Mouse (Mus musculus): ENCODE results near the gene 4930558K02Rik. TPM values are rescaled to one million over a fixed set of nuclear protein-coding genes. Genes with fewer than 3 reads are reported as not detected.

Gene 4930558K02Rik
- total RNA-seq, 2 experiments from 2014 or later = not detected

- DNase-seq (ENCODE audit: extremely low spot score in 1 of 2, low spot score in 2 of 2) = no peak
- intact Hi-C loops (cut with DNase I) = no loop called here
Observed at GRCm38 (mm10) chr1:161917940-161918484, 61.4 kb downstream of the 4930558K02Rik start.

- no peak for DNase-seq (ENCODE audit: extremely low spot score in 1 of 2, low spot score in 2 of 2)
- intact Hi-C loops (cut with DNase I) = no loop called here
Observed at GRCm38 (mm10) chr1:161916036-161916435, 63.4 kb downstream of the 4930558K02Rik start.

GRCm38 (mm10) chr1:161913648-161913984 is 65.8 kb downstream of the 4930558K02Rik start:
- no peak for DNase-seq (ENCODE audit: extremely low spot score in 1 of 2, low spot score in 2 of 2)
- intact Hi-C loops (cut with DNase I) = no loop called here

GRCm38 (mm10) chr1:161912940-161913647 is 66.3 kb downstream of the 4930558K02Rik start:
- no peak for DNase-seq (ENCODE audit: extremely low spot score in 1 of 2, low spot score in 2 of 2)
- intact Hi-C loops (cut with DNase I) = no loop called here

GRCm38 (mm10) chr1:161909074-161909473 is 70.4 kb downstream of the 4930558K02Rik start:
- DNase-seq (ENCODE audit: extremely low spot score in 1 of 2, low spot score in 2 of 2) = no peak
- intact Hi-C loops (cut with DNase I) = no loop called here

GRCm38 (mm10) chr1:161907795-161908457 is 71.5 kb downstream of the 4930558K02Rik start:
- no peak for DNase-seq (ENCODE audit: extremely low spot score in 1 of 2, low spot score in 2 of 2)
- intact Hi-C loops (cut with DNase I) = no loop called here

- DNase-seq (ENCODE audit: extremely low spot score in 1 of 2, low spot score in 2 of 2) = no peak
- intact Hi-C loops (cut with DNase I) = no loop called here
Observed at GRCm38 (mm10) chr1:161907111-161907510, 72.3 kb downstream of the 4930558K02Rik start.

GRCm38 (mm10) chr1:161902692-161903452 is 76.6 kb downstream of the 4930558K02Rik start:
- no peak for DNase-seq (ENCODE audit: extremely low spot score in 1 of 2, low spot score in 2 of 2)
- intact Hi-C loops (cut with DNase I) = no loop called here

- DNase-seq (ENCODE audit: extremely low spot score in 1 of 2, low spot score in 2 of 2) = no peak
- intact Hi-C loops (cut with DNase I) = no loop called here
Observed at GRCm38 (mm10) chr1:161900129-161900528, 79.3 kb downstream of the 4930558K02Rik start.

GRCm38 (mm10) chr1:161897235-161897634 is 82.2 kb downstream of the 4930558K02Rik start:
- intact Hi-C loops (cut with DNase I) = no loop called here
- DNase-seq (ENCODE audit: extremely low spot score in 1 of 2, low spot score in 2 of 2) = no peak

GRCm38 (mm10) chr1:161896130-161896529 is 83.3 kb downstream of the 4930558K02Rik start:
- intact Hi-C loops (cut with DNase I) = no loop called here
- no peak for DNase-seq (ENCODE audit: extremely low spot score in 1 of 2, low spot score in 2 of 2)

- DNase-seq (ENCODE audit: extremely low spot score in 1 of 2, low spot score in 2 of 2) = no peak
- intact Hi-C loops (cut with DNase I) = no loop called here
Observed at GRCm38 (mm10) chr1:161895014-161895413, 84.4 kb downstream of the 4930558K02Rik start.

GRCm38 (mm10) chr1:161894553-161894952 is 84.9 kb downstream of the 4930558K02Rik start:
- intact Hi-C loops (cut with DNase I) = no loop called here
- no peak for DNase-seq (ENCODE audit: extremely low spot score in 1 of 2, low spot score in 2 of 2)

- intact Hi-C loops (cut with DNase I) = no loop called here
Observed at GRCm38 (mm10) chr1:161894126-161894525, 85.3 kb downstream of the 4930558K02Rik start.

More at GRCm38 (mm10) chr1:161894126-161894525, 85.3 kb downstream of the 4930558K02Rik start:
- DNase-seq (ENCODE audit: extremely low spot score in 1 of 2, low spot score in 2 of 2) = no peak

Other genes starting within 250 kb of the 4930558K02Rik start
- under 1 TPM in 1 of 2 experiments, not detected in 1; 0.36 TPM for gene Fasl, start 191.1 kb downstream of the 4930558K02Rik start, total RNA-seq (2021)
- 10 to 100 TPM; 36.9 to 42.6 TPM for gene Suco, start 103.0 kb downstream of the 4930558K02Rik start, total RNA-seq (2021)
- gene Pigc, start 10.4 kb downstream of the 4930558K02Rik start, total RNA-seq (2021) = 10 to 100 TPM; 14.1 to 17.5 TPM